Mouse (Mus musculus) liver, postnatal 0 days (tissue): ENCODE data around the gene Gpr87. TPM values are rescaled to one million over a fixed set of nuclear protein-coding genes. Genes with fewer than 3 reads are reported as not detected.
"Not testable (repeated sequence)": the region's sequence is repeated elsewhere in the genome, so short reads cannot be mapped to it uniquely, and the experiment has no call there.

Source experiments
- ATAC-seq: fragments of 200-750 bp; cut with Nextera tagmentation; 2 replicates; pipeline ENCODE4 v1.8.0; 2017; ENCODE audit warnings: mild to moderate bottlenecking, moderate library complexity
- DNase-seq: peaks from one replicate; pipeline ENCODE4 v3.0.0-alpha.2; 2016
- H3K27ac ChIP-seq: fragments of 300-500 bp; sonication (generic); 2 replicates; pipeline ENCODE4 v1.5.1; 2014; ENCODE audit warnings: antibody characterized with exemption, moderate library complexity, mild to moderate bottlenecking, low read depth
- H3K27me3 ChIP-seq: fragments of 300-500 bp; sonication (generic); 2 replicates; pipeline ENCODE4 v1.6.1; 2014; ENCODE audit warnings: low read length, control low read depth, mixed read lengths; ENCODE audit not compliant: insufficient read depth
- H3K36me3 ChIP-seq: fragments of 300-500 bp; sonication (generic); replicated peaks from 2 replicates; pipeline ENCODE4 v1.6.1; 2014; ENCODE audit warnings: mild to moderate bottlenecking, control low read depth, low read length, moderate library complexity, mixed read lengths; ENCODE audit not compliant: insufficient read depth
- H3K4me1 ChIP-seq: fragments of 300-500 bp; sonication (generic); 2 replicates; pipeline ENCODE4 v1.6.1; 2014; ENCODE audit warnings: antibody characterized with exemption, mild to moderate bottlenecking, control low read depth; ENCODE audit not compliant: insufficient read depth
- H3K4me2 ChIP-seq: fragments of 300-500 bp; sonication (generic); 2 replicates; pipeline ENCODE4 v1.6.1; 2014; ENCODE audit warnings: low read depth, mild to moderate bottlenecking, low read length, moderate library complexity, mixed read lengths
- H3K4me3 ChIP-seq: fragments of 300-500 bp; sonication (generic); 2 replicates; pipeline ENCODE4 v1.5.1; 2014; ENCODE audit warnings: low read depth, low read length
- H3K9ac ChIP-seq: fragments of 300-500 bp; sonication (generic); replicated peaks from 2 replicates; pipeline ENCODE4 v1.6.1; 2014; ENCODE audit warnings: mild to moderate bottlenecking, moderate library complexity
- H3K9me3 ChIP-seq: fragments of 300-500 bp; sonication (generic); 2 replicates; pipeline ENCODE4 v1.6.1; 2016; ENCODE audit warnings: mild to moderate bottlenecking, control low read depth, low read length, mixed read lengths
- CTCF ChIP-seq: sonication (generic); IDR thresholded peaks from 2 replicates; pipeline ENCODE4 v1.5.1; 2016; ENCODE audit warnings: antibody characterized with exemption, low read depth
- EP300 ChIP-seq: IDR thresholded peaks from 2 replicates; pipeline ENCODE4 v1.6.1; 2016; ENCODE audit warnings: antibody characterized with exemption, low read depth, mild to moderate bottlenecking
- WGBS: fragments of 180-500 bp; shearing (Covaris S2); extraction: QIAGEN DNeasy Blood & Tissue Kit; methylation state at CpG from one replicate; pipeline ENCODE4 v1.1.7; 2014; ENCODE audit not compliant: insufficient replicate concordance; 5-methylcytosine and 5-hydroxymethylcytosine counted together
- polyA plus RNA-seq: library from polyadenylated mRNA; unstranded; fragments of >200 nt; fragmentation: Nextera tagmentation; extraction: Ambion mirVana; gene quantifications from 2 replicates; pipeline ENCODE4 v1.2.1, GENCODE M21; 2015

Gpr87 gene
- polyA plus RNA-seq, 1 experiment from 2014 or later, result not detected

GRCm38 (mm10) chr3:59150624-59151023 is 44.3 kb downstream of the Gpr87 start:
- Histone ChIP-seq H3K27me3 (no peaks in the 10 kb centered on the region), H3K4me2 (no peak overlapping the region), H3K9ac (no peak overlapping the region), H3K27ac (no peak overlapping the region), H3K4me1 (peaks cover 5% of the 10 kb centered on the region; the same call in 1 of the 2 replicates), H3K9me3 (no peaks in the 10 kb centered on the region), H3K36me3 (no peaks in the 10 kb centered on the region), H3K4me3 (no peak overlapping the region)
- peak; percentile 70; the same call in 1 of the 2 replicates for ATAC-seq
- 74% methylated on average over 2 of the region's 2 CpGs for WGBS
- DNase-seq, result no peak
- TF ChIP-seq CTCF (no peak), EP300 (no peak)

- Histone ChIP-seq H3K9ac (no peak overlapping the region), H3K9me3 (no peaks in the 10 kb centered on the region), H3K27ac (no peak overlapping the region), H3K27me3 (no peaks in the 10 kb centered on the region), H3K4me2 (no peak overlapping the region), H3K36me3 (no peaks in the 10 kb centered on the region), H3K4me1 (peaks cover 5% of the 10 kb centered on the region; the same call in 1 of the 2 replicates), H3K4me3 (no peak overlapping the region)
- DNase-seq, result no peak
- no peak for ATAC-seq
- TF ChIP-seq EP300, result no peak
- no peak for TF ChIP-seq CTCF
Observed at GRCm38 (mm10) chr3:59149646-59150045, 45.3 kb downstream of the Gpr87 start.

- H3K4me3 ChIP-seq, result no peak overlapping the region
- DNase-seq (no peak), ATAC-seq (no peak)
- H3K36me3 ChIP-seq, result no peaks in the 10 kb centered on the region
- WGBS, result 68% methylated on average over 5 of the region's 5 CpGs
- no peak overlapping the region for H3K27ac ChIP-seq
- no peaks in the 10 kb centered on the region for H3K27me3 ChIP-seq
- no peak overlapping the region for H3K9ac ChIP-seq
- H3K4me1 ChIP-seq, result peaks cover 3% of the 10 kb centered on the region; the same call in 1 of the 2 replicates
- H3K4me2 ChIP-seq, result no peak overlapping the region
- no peak for TF ChIP-seq CTCF
- TF ChIP-seq EP300, result no peak
- no peaks in the 10 kb centered on the region for H3K9me3 ChIP-seq
Observed at GRCm38 (mm10) chr3:59145194-59145593, 49.7 kb downstream of the Gpr87 start.

GRCm38 (mm10) chr3:59141507-59142305 is 53.2 kb downstream of the Gpr87 start:
- no peaks in the 10 kb centered on the region for H3K36me3 ChIP-seq
- no peak overlapping the region for H3K4me2 ChIP-seq
- no peaks in the 10 kb centered on the region for H3K4me1 ChIP-seq
- no peak overlapping the region for H3K9ac ChIP-seq
- no peak for DNase-seq
- no peaks in the 10 kb centered on the region for H3K9me3 ChIP-seq
- WGBS, result 57% methylated on average over 8 of the region's 8 CpGs
- TF ChIP-seq CTCF (no peak), EP300 (no peak)
- no peak overlapping the region for H3K27ac ChIP-seq
- H3K4me3 ChIP-seq, result no peak overlapping the region
- no peak for ATAC-seq
- H3K27me3 ChIP-seq, result no peaks in the 10 kb centered on the region

- not testable (repeated sequence) for ATAC-seq, H3K9ac ChIP-seq, H3K4me1 ChIP-seq, H3K27ac ChIP-seq, H3K36me3 ChIP-seq, H3K4me3 ChIP-seq, DNase-seq, H3K27me3 ChIP-seq, H3K9me3 ChIP-seq, H3K4me2 ChIP-seq
- 80% methylated on average over 4 of the region's 4 CpGs for WGBS
Observed at GRCm38 (mm10) chr3:59140941-59141340, 54.0 kb downstream of the Gpr87 start.

- ATAC-seq, result no peak
- no peak overlapping the region for H3K27ac ChIP-seq
- TF ChIP-seq EP300 (no peak), CTCF (no peak)
- DNase-seq, result no peak
- WGBS, result 74% methylated on average over 2 of the region's 2 CpGs
- no peaks in the 10 kb centered on the region for H3K4me1 ChIP-seq
- no peaks in the 10 kb centered on the region for H3K27me3 ChIP-seq
- no peaks in the 10 kb centered on the region for H3K36me3 ChIP-seq
- H3K4me3 ChIP-seq, result no peak overlapping the region
- no peak overlapping the region for H3K4me2 ChIP-seq
- no peaks in the 10 kb centered on the region for H3K9me3 ChIP-seq
- H3K9ac ChIP-seq, result no peak overlapping the region
Observed at GRCm38 (mm10) chr3:59140115-59140514, 54.8 kb downstream of the Gpr87 start.
